Mouse (Mus musculus): Measurements from ENCODE around the gene Tgfbr1. TPM values are rescaled to one million over a fixed set of nuclear protein-coding genes. Genes with fewer than 3 reads are reported as not detected.

Tgfbr1 gene
- polyA plus RNA-seq, 1 experiment from 2014 or later: 51.9 TPM

DNA sequence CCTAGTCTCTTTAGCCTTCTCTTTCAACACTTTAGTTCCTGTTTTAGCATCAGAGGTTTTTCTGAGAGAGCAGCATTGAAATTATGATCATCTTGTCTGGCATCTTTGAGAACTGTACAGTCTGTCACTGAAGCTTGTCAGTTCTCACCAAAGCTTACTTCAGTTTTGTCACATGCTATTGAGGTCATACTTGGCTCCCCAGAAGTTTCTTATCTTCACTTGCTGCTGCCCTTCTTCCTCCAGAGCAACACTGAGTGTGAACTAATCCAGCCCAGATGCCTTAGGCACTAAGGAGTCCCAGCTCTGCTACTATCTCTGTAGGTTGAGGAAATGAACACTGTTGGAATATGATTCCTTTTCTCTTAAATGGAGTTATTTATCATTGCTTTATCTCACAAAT is 49.2 kb downstream of the Tgfbr1 start:
- Histone ChIP-seq H3K27ac (0 out of 2 replicates have a peak overlapping the region, but pooled peaks have one; percentile 10), H3K36me3 (peaks cover 41% of the 10 kb centered on the region), H3K9me3 (no peaks in the 10 kb centered on the region), H3K4me1 (no peaks in the 10 kb centered on the region; the same call in 1 of the 2 replicates), H3K4me3 (no peak overlapping the region), H3K27me3 (ENCODE audit: insufficient read depth, poor library complexity, severe bottlenecking) (no peaks in the 10 kb centered on the region)
- no peak for DNase-seq (ENCODE audit: low spot score)

DNA sequence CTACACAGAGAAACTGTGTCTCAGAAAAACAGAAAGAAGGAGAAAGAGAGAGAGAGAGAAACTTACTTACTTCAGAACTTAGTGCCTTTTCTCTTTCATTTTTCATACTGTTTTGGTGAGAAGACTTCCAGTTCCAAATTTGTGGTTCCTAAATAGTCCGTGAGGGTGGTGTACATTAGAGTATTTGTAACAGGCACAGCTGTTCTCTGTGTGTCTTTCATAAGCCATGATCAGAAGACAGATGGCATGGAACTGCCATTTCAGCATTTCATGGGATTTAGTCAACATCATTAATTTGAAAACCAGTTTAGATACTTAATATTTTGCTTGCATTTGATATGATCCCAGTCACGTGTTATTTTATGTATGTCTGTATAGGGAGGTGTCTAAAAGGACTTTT is 51.5 kb downstream of the Tgfbr1 start:
- H3K27ac ChIP-seq: no peak overlapping the region
- no peaks in the 10 kb centered on the region; the same call in 1 of the 2 replicates for H3K4me1 ChIP-seq
- no peak for DNase-seq (ENCODE audit: low spot score)
- H3K9me3 ChIP-seq: no peaks in the 10 kb centered on the region
- no peaks in the 10 kb centered on the region for H3K27me3 ChIP-seq (ENCODE audit: insufficient read depth, poor library complexity, severe bottlenecking)
- 86% methylated on average over 2 of the region's 2 CpGs for WGBS
- H3K4me3 ChIP-seq: no peak overlapping the region
- H3K36me3 ChIP-seq: peaks cover 39% of the 10 kb centered on the region

- Histone ChIP-seq H3K27me3 (ENCODE audit: insufficient read depth, poor library complexity, severe bottlenecking) (no peaks in the 10 kb centered on the region), H3K4me1 (no peaks in the 10 kb centered on the region; the same call in 1 of the 2 replicates), H3K27ac (no peak overlapping the region), H3K36me3 (peaks cover 48% of the 10 kb centered on the region), H3K9me3 (no peaks in the 10 kb centered on the region), H3K4me3 (no peak overlapping the region)
- WGBS: 86% methylated on average over 2 of the region's 2 CpGs
- DNase-seq (ENCODE audit: low spot score): no peak
Observed at GRCm38 (mm10) chr4:47407161-47407560, 54.1 kb downstream of the Tgfbr1 start.

DNA sequence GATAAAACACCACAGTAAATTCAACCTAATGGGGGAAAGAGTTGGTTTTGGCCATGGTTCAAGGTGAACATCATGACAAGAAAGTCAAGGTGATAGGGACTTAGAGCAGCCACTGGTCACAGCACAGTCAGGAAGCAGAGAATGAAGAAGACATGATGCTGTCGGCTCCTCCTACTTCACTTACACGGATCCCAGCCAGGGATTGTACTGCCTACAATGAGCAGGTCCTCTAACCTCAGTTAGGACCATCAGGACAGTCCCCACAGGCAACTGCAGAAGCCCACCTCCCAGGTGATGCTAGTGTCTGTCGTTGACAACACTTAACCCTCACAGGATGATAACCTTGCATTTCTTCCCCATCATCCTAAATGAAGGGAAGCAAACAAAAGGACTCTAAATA is 64.8 kb downstream of the Tgfbr1 start:
- no peak for DNase-seq (ENCODE audit: low spot score)
- Histone ChIP-seq H3K9me3 (no peaks in the 10 kb centered on the region), H3K27me3 (ENCODE audit: insufficient read depth, poor library complexity, severe bottlenecking) (no peaks in the 10 kb centered on the region), H3K4me1 (peaks cover 10% of the 10 kb centered on the region), H3K36me3 (peaks cover 7% of the 10 kb centered on the region; the same call in 1 of the 2 replicates), H3K4me3 (no peak overlapping the region), H3K27ac (no peak overlapping the region)
- 61% methylated on average over 3 of the region's 3 CpGs for WGBS

DNA sequence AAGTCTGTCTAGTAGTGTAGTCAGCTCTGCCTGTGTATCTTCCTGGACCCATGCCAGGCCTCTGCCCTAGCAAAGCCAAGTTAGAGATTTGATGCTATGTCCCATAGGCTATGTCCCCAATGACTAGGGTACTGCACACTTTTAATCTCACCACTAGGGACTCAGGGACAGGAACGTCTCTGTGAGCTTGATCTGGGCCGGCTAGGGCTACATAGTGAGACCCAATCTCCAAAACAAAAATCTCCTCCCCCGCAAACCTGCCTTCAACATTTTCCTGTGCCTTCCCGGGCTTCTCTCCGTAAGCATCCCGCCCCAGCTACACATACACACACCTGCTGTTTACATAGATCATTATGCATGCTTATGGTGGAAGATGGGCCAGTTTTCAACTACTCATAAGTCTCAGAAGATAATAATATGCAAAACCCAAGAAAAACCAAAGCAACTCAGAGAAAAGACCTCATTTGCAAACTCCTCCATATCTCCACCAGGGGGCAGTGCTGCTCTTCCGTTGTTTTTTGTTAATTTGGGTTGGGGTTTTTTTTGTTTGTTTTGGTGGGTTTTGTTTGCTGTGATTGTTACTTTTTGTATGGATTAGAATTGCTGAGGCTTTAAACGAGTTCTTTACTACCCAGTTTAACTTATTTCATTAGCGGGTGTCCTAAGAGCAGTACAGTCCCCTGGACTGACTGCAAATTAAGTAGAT is 66.4 kb downstream of the Tgfbr1 start:
- no peaks in the 10 kb centered on the region for H3K9me3 ChIP-seq
- H3K27ac ChIP-seq: no peak overlapping the region
- WGBS: 27% methylated on average over 9 of the region's 9 CpGs
- peaks cover 4% of the 10 kb centered on the region; the same call in 1 of the 2 replicates for H3K36me3 ChIP-seq
- DNase-seq (ENCODE audit: low spot score): no peak
- H3K27me3 ChIP-seq (ENCODE audit: insufficient read depth, poor library complexity, severe bottlenecking): no peaks in the 10 kb centered on the region
- no peak overlapping the region for H3K4me3 ChIP-seq
- peaks cover 19% of the 10 kb centered on the region for H3K4me1 ChIP-seq

DNA sequence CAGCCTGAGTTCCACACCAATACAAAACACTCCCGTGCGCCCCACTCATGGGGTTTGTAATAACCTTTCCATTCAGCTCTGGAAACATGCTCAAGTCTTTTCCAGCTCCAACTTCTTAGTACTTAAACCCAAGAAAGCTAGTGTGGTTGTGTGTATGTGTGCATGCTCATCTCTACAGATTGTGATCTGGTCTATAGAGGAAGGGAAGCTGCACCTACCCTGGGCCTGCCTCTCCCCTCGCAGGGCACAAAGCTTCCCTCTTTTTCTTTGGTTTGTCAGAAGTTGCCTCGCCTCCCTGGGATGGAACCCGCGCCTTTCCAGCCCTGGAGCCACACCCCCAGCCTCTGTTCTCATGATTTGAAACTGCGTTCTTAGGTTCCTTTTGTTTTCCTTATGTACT is 67.2 kb downstream of the Tgfbr1 start:
- 38% methylated on average over 7 of the region's 7 CpGs for WGBS
- H3K9me3 ChIP-seq: no peaks in the 10 kb centered on the region
- H3K27me3 ChIP-seq (ENCODE audit: insufficient read depth, poor library complexity, severe bottlenecking): no peaks in the 10 kb centered on the region
- no peak overlapping the region for H3K27ac ChIP-seq
- no peak overlapping the region for H3K4me3 ChIP-seq
- H3K36me3 ChIP-seq: peaks cover 4% of the 10 kb centered on the region; the same call in 1 of the 2 replicates
- no peak for DNase-seq (ENCODE audit: low spot score)
- peaks cover 27% of the 10 kb centered on the region for H3K4me1 ChIP-seq

DNA sequence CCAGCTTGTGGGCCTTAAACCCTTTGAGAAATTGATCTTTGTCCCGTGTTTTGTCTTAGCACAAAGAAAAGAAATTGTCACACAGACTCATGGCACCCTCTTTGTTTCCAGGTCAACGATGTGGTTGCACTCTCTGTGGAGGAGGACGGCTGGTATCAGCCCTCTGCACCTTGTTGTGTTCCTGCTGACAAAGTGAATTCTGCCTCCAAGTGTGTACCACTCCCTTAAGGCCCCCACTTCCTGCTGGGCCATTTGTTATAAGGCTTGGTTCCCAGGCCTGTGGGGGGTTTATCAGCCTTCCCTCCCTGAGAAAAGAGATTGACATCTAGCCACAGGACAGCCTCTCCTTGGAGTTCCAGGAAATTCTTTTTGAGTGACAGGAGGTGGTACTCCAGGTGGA is 69.2 kb downstream of the Tgfbr1 start:
- Histone ChIP-seq H3K9me3 (no peaks in the 10 kb centered on the region), H3K4me3 (no peak overlapping the region), H3K4me1 (peaks cover 37% of the 10 kb centered on the region), H3K36me3 (no peaks in the 10 kb centered on the region), H3K27ac (no peak overlapping the region), H3K27me3 (ENCODE audit: insufficient read depth, poor library complexity, severe bottlenecking) (no peaks in the 10 kb centered on the region; the same call in 1 of the 2 replicates)
- no peak for DNase-seq (ENCODE audit: low spot score)
- 24% methylated on average over 3 of the region's 3 CpGs for WGBS

DNA sequence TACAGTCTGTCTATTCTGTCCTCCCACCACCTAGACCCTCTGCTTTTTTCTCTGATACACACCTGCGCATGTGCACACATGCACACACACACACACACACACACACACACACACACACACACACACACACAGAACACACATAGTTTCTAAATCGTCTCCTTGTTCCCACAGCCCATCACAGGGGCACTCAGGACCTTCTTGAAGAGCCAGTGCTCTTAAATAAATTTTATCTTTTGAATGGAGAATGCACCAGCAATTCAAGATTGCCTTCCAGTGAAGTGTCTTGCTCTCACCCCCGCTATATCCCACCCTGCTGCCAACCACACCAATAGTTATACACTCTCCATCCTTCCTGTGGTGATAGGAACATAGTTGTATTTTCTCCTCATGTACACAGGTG is 69.9 kb downstream of the Tgfbr1 start:
- no peak overlapping the region for H3K27ac ChIP-seq
- 78% methylated on average over 3 of the region's 3 CpGs for WGBS
- H3K27me3 ChIP-seq (ENCODE audit: insufficient read depth, poor library complexity, severe bottlenecking): no peaks in the 10 kb centered on the region; the same call in 1 of the 2 replicates
- peaks cover 37% of the 10 kb centered on the region for H3K4me1 ChIP-seq
- H3K36me3 ChIP-seq: no peaks in the 10 kb centered on the region
- H3K4me3 ChIP-seq: no peak overlapping the region
- H3K9me3 ChIP-seq: no peaks in the 10 kb centered on the region
- peak; percentile 45 for DNase-seq (ENCODE audit: low spot score)

DNA sequence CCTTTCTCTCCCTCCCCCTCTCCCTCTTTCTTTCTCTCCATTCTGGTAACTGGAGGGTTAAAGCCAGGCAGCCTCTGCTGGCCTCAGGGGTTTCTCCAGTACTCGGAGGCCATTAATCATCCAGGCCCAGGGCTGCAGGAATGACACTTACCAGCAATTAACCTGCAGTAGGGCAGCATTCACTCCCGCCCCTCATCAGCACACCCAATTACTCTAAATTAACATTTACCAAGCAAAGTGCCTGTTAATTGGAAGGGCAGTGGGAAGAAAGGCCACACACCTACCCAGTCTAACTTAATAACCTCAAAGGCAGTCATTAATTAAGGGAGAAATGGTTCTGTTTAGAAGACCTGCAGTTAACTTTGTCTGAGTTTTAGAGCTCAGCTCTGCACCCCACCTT is 71.4 kb downstream of the Tgfbr1 start:
- H3K9me3 ChIP-seq: no peaks in the 10 kb centered on the region
- no peaks in the 10 kb centered on the region; the same call in 1 of the 2 replicates for H3K27me3 ChIP-seq (ENCODE audit: insufficient read depth, poor library complexity, severe bottlenecking)
- H3K27ac ChIP-seq: no peak overlapping the region
- H3K36me3 ChIP-seq: no peaks in the 10 kb centered on the region
- no peak for DNase-seq (ENCODE audit: low spot score)
- H3K4me1 ChIP-seq: peaks cover 37% of the 10 kb centered on the region
- H3K4me3 ChIP-seq: no peak overlapping the region
- WGBS: 20% methylated on average over 2 of the region's 2 CpGs

- 90% methylated on average over 16 of the region's 16 CpGs for WGBS
- Histone ChIP-seq H3K4me1 (peaks cover 37% of the 10 kb centered on the region), H3K36me3 (no peaks in the 10 kb centered on the region), H3K27me3 (ENCODE audit: insufficient read depth, poor library complexity, severe bottlenecking) (no peaks in the 10 kb centered on the region; the same call in 1 of the 2 replicates), H3K9me3 (no peaks in the 10 kb centered on the region), H3K4me3 (no peak overlapping the region), H3K27ac (no peak overlapping the region; the same call in 1 of the 2 replicates)
- DNase-seq (ENCODE audit: low spot score): peak; percentile 63
Observed at GRCm38 (mm10) chr4:47425247-47425830, 72.3 kb downstream of the Tgfbr1 start.

- Histone ChIP-seq H3K27me3 (ENCODE audit: insufficient read depth, poor library complexity, severe bottlenecking) (no peaks in the 10 kb centered on the region; the same call in 1 of the 2 replicates), H3K4me1 (peaks cover 31% of the 10 kb centered on the region), H3K27ac (no peak overlapping the region), H3K4me3 (no peak overlapping the region), H3K36me3 (no peaks in the 10 kb centered on the region), H3K9me3 (no peaks in the 10 kb centered on the region)
- no peak for DNase-seq (ENCODE audit: low spot score)
- 61% methylated on average over 3 of the region's 3 CpGs for WGBS
Observed at GRCm38 (mm10) chr4:47427606-47428005, 74.6 kb downstream of the Tgfbr1 start.

- 57% methylated on average over 6 of the region's 6 CpGs for WGBS
- H3K4me3 ChIP-seq: no peak overlapping the region
- no peaks in the 10 kb centered on the region for H3K9me3 ChIP-seq
- no peak overlapping the region for H3K27ac ChIP-seq
- H3K4me1 ChIP-seq: peaks cover 6% of the 10 kb centered on the region; the same call in 1 of the 2 replicates
- no peaks in the 10 kb centered on the region for H3K36me3 ChIP-seq
- H3K27me3 ChIP-seq (ENCODE audit: insufficient read depth, poor library complexity, severe bottlenecking): no peaks in the 10 kb centered on the region; the same call in 1 of the 2 replicates
- no peak for DNase-seq (ENCODE audit: low spot score)
Observed at GRCm38 (mm10) chr4:47430557-47430956, 77.5 kb downstream of the Tgfbr1 start.

DNA sequence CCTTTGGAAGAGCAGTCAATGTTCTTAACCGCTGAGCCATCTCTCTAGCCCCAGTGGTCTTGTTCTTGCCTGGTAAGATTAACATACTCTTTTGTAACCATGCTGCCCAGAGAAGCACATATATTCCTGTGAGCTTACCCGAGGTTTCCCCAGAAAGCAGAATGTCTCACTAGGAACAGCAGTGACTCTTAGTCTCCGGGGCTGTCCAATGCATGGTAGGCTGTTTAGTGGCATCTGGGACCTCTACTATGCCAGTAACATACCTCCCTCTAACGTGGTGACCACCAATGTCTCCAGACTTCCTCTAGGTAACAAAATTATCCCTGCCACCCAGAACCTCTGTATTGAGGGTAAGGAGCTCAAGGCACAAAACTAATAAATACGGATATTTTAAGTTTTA is 78.1 kb downstream of the Tgfbr1 start:
- no peak overlapping the region for H3K4me3 ChIP-seq
- no peaks in the 10 kb centered on the region for H3K9me3 ChIP-seq
- peaks cover 8% of the 10 kb centered on the region; the same call in 1 of the 2 replicates for H3K4me1 ChIP-seq
- 79% methylated on average over 5 of the region's 5 CpGs for WGBS
- no peaks in the 10 kb centered on the region; the same call in 1 of the 2 replicates for H3K27me3 ChIP-seq (ENCODE audit: insufficient read depth, poor library complexity, severe bottlenecking)
- DNase-seq (ENCODE audit: low spot score): no peak
- H3K27ac ChIP-seq: no peak overlapping the region
- no peaks in the 10 kb centered on the region for H3K36me3 ChIP-seq
